Mouse (Mus musculus) CH12.LX (cell line): ENCODE measurements around the gene Eya4. TPM values are rescaled to one million over a fixed set of nuclear protein-coding genes. Genes with fewer than 3 reads are reported as not detected.

Experiments used
- DNase-seq: peaks from one replicate; pipeline ENCODE4 v3.0.0-alpha.2; 2013; ENCODE audit errors: extremely low read depth
- H3K27ac ChIP-seq: 2 replicates; pipeline ENCODE4 v1.5.1; 2012; ENCODE audit warnings: low read depth, mild to moderate bottlenecking, control low read depth, moderate library complexity; ENCODE audit not compliant: insufficient read depth
- H3K27me3 ChIP-seq: replicated peaks from 2 replicates; pipeline ENCODE3; 2012; ENCODE audit warnings: inconsistent platforms
- H3K36me3 ChIP-seq, 2 experiments: replicated peaks in 1 of 2; 2 replicates each; pipeline versions ENCODE3 to v1.6.1; 2012; ENCODE audit warnings: inconsistent platforms in 1 of 2, low read length in 1 of 2, mild to moderate bottlenecking in 1 of 2, mixed read lengths in 1 of 2, moderate library complexity in 1 of 2; ENCODE audit not compliant: control insufficient read depth in 1 of 2, insufficient read depth in 1 of 2
- H3K4me1 ChIP-seq, 2 experiments: 2 replicates each; pipeline ENCODE4 v1.6.1; 2012; ENCODE audit warnings: inconsistent platforms in 1 of 2, moderate library complexity in 1 of 2; ENCODE audit not compliant: insufficient read depth in 2 of 2, control insufficient read depth in 1 of 2
- H3K4me2 ChIP-seq: 2 replicates; pipeline ENCODE4 v1.6.1; 2012; ENCODE audit warnings: low read depth, mild to moderate bottlenecking, control low read depth; ENCODE audit not compliant: poor library complexity, insufficient read depth, severe bottlenecking
- H3K4me3 ChIP-seq, 3 experiments: fragments of 150-350 bp in 1 of 3; sonication (generic) in 1 of 3; replicated peaks in 1 of 3; 2 replicates each; pipeline versions ENCODE3 to v1.5.1; 2011 to 2012; ENCODE audit warnings: low read depth in 2 of 3, low read length in 2 of 3, mild to moderate bottlenecking in 2 of 3, moderate library complexity in 2 of 3, control low read depth in 1 of 3, improper control_type of control experiment in 1 of 3, inconsistent platforms in 1 of 3, mixed read lengths in 1 of 3; ENCODE audit not compliant: poor library complexity in 1 of 3
- H3K79me2 ChIP-seq: replicated peaks from 2 replicates; pipeline ENCODE4 v1.6.1; 2012; ENCODE audit warnings: mild to moderate bottlenecking, moderate library complexity; ENCODE audit not compliant: control insufficient read depth, poor library complexity, insufficient read depth, severe bottlenecking; ENCODE audit errors: extremely low read depth
- H3K9ac ChIP-seq: 2 replicates; pipeline ENCODE4 v1.6.1; 2012; ENCODE audit warnings: low read depth, mild to moderate bottlenecking, control low read depth, moderate library complexity; ENCODE audit not compliant: insufficient read depth
- H3K9me3 ChIP-seq: replicated peaks from 2 replicates; pipeline ENCODE3; 2012; ENCODE audit warnings: low read length, inconsistent platforms, mixed read lengths
- BHLHE40 ChIP-seq: IDR thresholded peaks from 2 replicates; pipeline ENCODE4 v1.6.1; 2011; ENCODE audit warnings: mild to moderate bottlenecking, low read depth, low read length, improper control_type of control experiment
- E2F4 ChIP-seq: IDR thresholded peaks from 2 replicates; pipeline ENCODE4 v1.6.1; 2011; ENCODE audit warnings: low read depth, low read length, improper control_type of control experiment; ENCODE audit not compliant: insufficient replicate concordance
- ELF1 ChIP-seq: IDR thresholded peaks from 2 replicates; pipeline ENCODE4 v1.6.1; 2014; ENCODE audit warnings: low read depth, mild to moderate bottlenecking, inconsistent platforms, low read length, improper control_type of control experiment
- EP300 ChIP-seq: IDR thresholded peaks from 2 replicates; pipeline ENCODE4 v1.6.1; 2011; ENCODE audit warnings: low read length, improper control_type of control experiment
- ETS1 ChIP-seq: conservative IDR thresholded peaks from 2 replicates; pipeline ENCODE4 v1.6.1; 2012; ENCODE audit warnings: low read depth, mild to moderate bottlenecking, inconsistent platforms, low read length, improper control_type of control experiment, moderate library complexity
- GABPA ChIP-seq: IDR thresholded peaks from 2 replicates; pipeline ENCODE4 v1.6.1; 2012; ENCODE audit warnings: low read depth, low read length, improper control_type of control experiment, inconsistent platforms; ENCODE audit not compliant: insufficient replicate concordance
- HCFC1 ChIP-seq: IDR thresholded peaks from 2 replicates; pipeline ENCODE4 v1.6.1; 2012; ENCODE audit warnings: low read depth, mild to moderate bottlenecking, inconsistent platforms, low read length, improper control_type of control experiment
- IRF4 ChIP-seq: IDR thresholded peaks from 2 replicates; pipeline ENCODE4 v1.6.1; 2014; ENCODE audit warnings: low read depth, mild to moderate bottlenecking, inconsistent platforms, low read length, improper control_type of control experiment
- JUN ChIP-seq: IDR thresholded peaks from 2 replicates; pipeline ENCODE4 v1.6.1; 2011; ENCODE audit warnings: low read depth, mild to moderate bottlenecking, low read length, improper control_type of control experiment, moderate library complexity; ENCODE audit not compliant: insufficient read depth
- JUND ChIP-seq: conservative IDR thresholded peaks from 2 replicates; pipeline ENCODE4 v1.6.1; 2011; ENCODE audit warnings: low read depth, low read length, improper control_type of control experiment
- MAFK ChIP-seq: IDR thresholded peaks from 2 replicates; pipeline ENCODE4 v1.6.1; 2011; ENCODE audit warnings: low read length, improper control_type of control experiment; ENCODE audit not compliant: insufficient replicate concordance
- MEF2A ChIP-seq: IDR thresholded peaks from 2 replicates; pipeline ENCODE4 v1.6.1; 2014; ENCODE audit warnings: low read depth, mild to moderate bottlenecking, inconsistent platforms, low read length, improper control_type of control experiment, borderline replicate concordance
- MXI1 ChIP-seq: IDR thresholded peaks from 2 replicates; pipeline ENCODE4 v1.6.1; 2011; ENCODE audit warnings: mild to moderate bottlenecking, low read depth, low read length, improper control_type of control experiment
- NELFE ChIP-seq: IDR thresholded peaks from 2 replicates; pipeline ENCODE4 v1.6.1; 2011; ENCODE audit warnings: low read depth, low read length, improper control_type of control experiment
- NRF1 ChIP-seq: IDR thresholded peaks from 2 replicates; pipeline ENCODE4 v1.6.1; 2014; ENCODE audit warnings: low read depth, mild to moderate bottlenecking, inconsistent platforms, low read length, improper control_type of control experiment, moderate library complexity
- PAX5 ChIP-seq: IDR thresholded peaks from 2 replicates; pipeline ENCODE4 v1.6.1; 2012; ENCODE audit warnings: low read length, inconsistent platforms, mixed read lengths
- POLR2A ChIP-seq: IDR thresholded peaks from 2 replicates; pipeline ENCODE4 v1.6.1; 2011; ENCODE audit warnings: low read depth, mild to moderate bottlenecking, improper control_type of control experiment, low read length
- POLR2AphosphoS2 ChIP-seq: IDR thresholded peaks from 2 replicates; pipeline ENCODE4 v1.6.1; 2011; ENCODE audit warnings: low read depth, low read length, improper control_type of control experiment
- RCOR1 ChIP-seq: conservative IDR thresholded peaks from 2 replicates; pipeline ENCODE4 v1.6.1; 2012; ENCODE audit warnings: low read depth, mild to moderate bottlenecking, inconsistent platforms, low read length, improper control_type of control experiment
- SMC3 ChIP-seq: IDR thresholded peaks from 2 replicates; pipeline ENCODE4 v1.6.1; 2011; ENCODE audit warnings: low read depth, low read length, improper control_type of control experiment
- USF2 ChIP-seq: conservative IDR thresholded peaks from 2 replicates; pipeline ENCODE4 v1.6.1; 2011; ENCODE audit warnings: low read depth, low read length, improper control_type of control experiment
- ZC3H11A ChIP-seq: IDR thresholded peaks from 2 replicates; pipeline ENCODE4 v1.6.1; 2012; ENCODE audit warnings: low read depth, mild to moderate bottlenecking, inconsistent platforms, low read length, improper control_type of control experiment
- ZKSCAN1 ChIP-seq: IDR thresholded peaks from 2 replicates; pipeline ENCODE4 v1.6.1; 2012; ENCODE audit warnings: low read depth, inconsistent platforms, low read length, improper control_type of control experiment, borderline replicate concordance
- ZNF384 ChIP-seq: IDR thresholded peaks from 2 replicates; pipeline ENCODE4 v1.6.1; 2012; ENCODE audit warnings: low read depth, low read length, improper control_type of control experiment, inconsistent platforms
- dilution Hi-C: fragments of 300-500 bp; cut with MboI; formaldehyde crosslinking; loops from 2 replicates; pipeline ENCODE4 v1.14.3; 2020; ENCODE audit warnings: low sequenced_read_pairs; ENCODE audit not compliant: extremely low pct_unique_long_range_greater_than_20kb, extremely low pct_ligation_motif_present
- in situ Hi-C: fragments of 300-500 bp; cut with MboI; formaldehyde crosslinking; loops from 3 replicates; pipeline ENCODE4 v1.14.3; 2019; ENCODE audit warnings: low sequenced_read_pairs, low pct_ligation_motif_present, low pct_unique_long_range_greater_than_20kb, mixed read lengths
- polyA plus RNA-seq: library from polyadenylated mRNA; unstranded; fragments of >175 nt; gene quantifications from 2 replicates; pipeline ENCODE4 v1.2.1, GENCODE M21; 2012; ENCODE audit warnings: low read depth; ENCODE audit not compliant: insufficient read length
- total RNA-seq, 2 experiments: library from RNA; depleted of rRNA; stranded (reverse); fragments of 300-350 nt in 1 of 2; fragments of >200 nt in 1 of 2; gene quantifications; 2 replicates each; pipeline ENCODE4 v1.2.3; 2012 to 2014

Gene Eya4
- total and polyA plus RNA-seq, 3 experiments = 0.05 to 0.10 TPM; not detected in 1

- TF ChIP-seq JUN (no peak), PAX5 (no peak), RCOR1 (no peak), EP300 (no peak)
These were observed 185.4 kb downstream of the Eya4 start (continued) for GRCm38 (mm10) chr10:23165089-23165642.

GRCm38 (mm10) chr10:23159844-23160243, 190.7 kb downstream of the Eya4 start:
- Histone ChIP-seq H3K27ac (no peak overlapping the region), H3K4me1 (peaks cover 2 to 8% of the 10 kb centered on the region in 2 experiments; a peak in 3 of 4 replicates), H3K9me3 (no peaks in the 10 kb centered on the region), H3K36me3 (no peaks in the 10 kb centered on the region), H3K4me2 (no peak overlapping the region), H3K4me3 (no peak overlapping the region), H3K9ac (no peak overlapping the region)
- TF ChIP-seq SMC3 (no peak), PAX5 (no peak), JUND (no peak), RCOR1 (no peak), ZKSCAN1 (no peak), ELF1 (no peak), GABPA (no peak), HCFC1 (no peak), ZC3H11A (no peak), USF2 (no peak), E2F4 (no peak), POLR2A (no peak), NRF1 (no peak), EP300 (no peak), POLR2AphosphoS2 (no peak), BHLHE40 (no peak), MXI1 (no peak), ETS1 (no peak)
- TF ChIP-seq, all 38 proteins: peak for 0
- Histone ChIP-seq H3K27me3 (no peaks in the 10 kb centered on the region), H3K79me2 (no peaks in the 10 kb centered on the region)
- dilution Hi-C loops (no loop called here), in situ Hi-C loops (no loop called here)
- no peak for DNase-seq

- H3K4me3 ChIP-seq = no peak overlapping the region
- no peak for DNase-seq
- H3K27me3 ChIP-seq = no peaks in the 10 kb centered on the region
- dilution Hi-C loops (no loop called here), in situ Hi-C loops (no loop called here)
- H3K4me1 ChIP-seq = peaks cover 2 to 8% of the 10 kb centered on the region in 2 experiments; a peak in 3 of 4 replicates
- H3K9me3 ChIP-seq = no peaks in the 10 kb centered on the region
- H3K27ac ChIP-seq = no peak overlapping the region
- H3K4me2 ChIP-seq = no peak overlapping the region
- no peaks in the 10 kb centered on the region for H3K36me3 ChIP-seq
- no peak overlapping the region for H3K9ac ChIP-seq
- TF ChIP-seq MAFK (no peak), MEF2A (no peak), NELFE (no peak), ZNF384 (no peak), IRF4 (no peak)
- H3K79me2 ChIP-seq = no peaks in the 10 kb centered on the region
These were observed 191.4 kb downstream of the Eya4 start for GRCm38 (mm10) chr10:23159138-23159537.
